Mouse (Mus musculus): ENCODE data around the gene Abcc5. TPM values are rescaled to one million over a fixed set of nuclear protein-coding genes. Genes with fewer than 3 reads are reported as not detected.
"Not testable (repeated sequence)": the region's sequence is repeated elsewhere in the genome, so short reads cannot be mapped to it uniquely, and the experiment has no call there.

Abcc5 gene
- polyA plus RNA-seq (2014; fragmentation: Nextera tagmentation; extraction: Ambion mirVana): 74.4 and 80.9 TPM in 2 replicates

- H3K9ac ChIP-seq (ENCODE audit: low read length): peak within 1 kb of the TSS; percentile 79
- WGBS: under 1% methylated on average over 60 of the region's 62 CpGs
Observed at GRCm38 (mm10) chr16:20425855-20426598, at the start of gene Abcc5. TSS of gene Abcc5 (minus strand) at chr16:20426394.

GRCm38 (mm10) chr16:20475335-20475734 lies 49.1 kb upstream of the Abcc5 start:
- ATAC-seq (ENCODE audit: insufficient read depth, low FRiP score, low TSS enrichment): no peak
- Histone ChIP-seq H3K9ac (ENCODE audit: low read length) (no peak overlapping the region), H3K9me3 (ENCODE audit: control insufficient read depth, low read length) (no peaks in the 10 kb centered on the region), H3K4me3 (ENCODE audit: low read depth, low read length) (no peak overlapping the region), H3K4me2 (ENCODE audit: low read depth) (no peak overlapping the region), H3K36me3 (ENCODE audit: control insufficient read depth, insufficient read depth, low read length) (no peaks in the 10 kb centered on the region), H3K27me3 (ENCODE audit: control insufficient read depth, insufficient read depth, low read length) (no peaks in the 10 kb centered on the region), H3K27ac (ENCODE audit: low read depth, low read length) (no peak overlapping the region), H3K4me1 (ENCODE audit: control insufficient read depth, insufficient read depth, low read length) (no peaks in the 10 kb centered on the region)
- no peak for DNase-seq (ENCODE audit: low spot score)
- WGBS: 95% methylated on average over 1 of the region's 1 CpGs

More at GRCm38 (mm10) chr16:20425855-20426598, at the start of gene Abcc5:
- Histone ChIP-seq H3K4me1 (ENCODE audit: control insufficient read depth, insufficient read depth, low read length) (peaks cover 7% of the 10 kb centered on the region; the same call in 1 of the 2 replicates), H3K27ac (ENCODE audit: low read depth, low read length) (peak within 1 kb of the TSS; percentile 70), H3K4me3 (ENCODE audit: low read depth, low read length) (peak within 1 kb of the TSS; percentile 73), H3K4me2 (ENCODE audit: low read depth) (peak within 1 kb of the TSS; percentile 69), H3K9me3 (ENCODE audit: control insufficient read depth, low read length) (no peaks in the 10 kb centered on the region), H3K27me3 (ENCODE audit: control insufficient read depth, insufficient read depth, low read length) (no peaks in the 10 kb centered on the region), H3K36me3 (ENCODE audit: control insufficient read depth, insufficient read depth, low read length) (peaks cover 5% of the 10 kb centered on the region)
- DNase-seq (ENCODE audit: low spot score) (peak; percentile 93), ATAC-seq (ENCODE audit: insufficient read depth, low FRiP score, low TSS enrichment) (peak; percentile 98)

GRCm38 (mm10) chr16:20474786-20475185 lies 48.6 kb upstream of the Abcc5 start:
- no peaks in the 10 kb centered on the region for H3K9me3 ChIP-seq (ENCODE audit: control insufficient read depth, low read length)
- no peak overlapping the region for H3K4me2 ChIP-seq (ENCODE audit: low read depth)
- no peak overlapping the region for H3K4me3 ChIP-seq (ENCODE audit: low read depth, low read length)
- no peak overlapping the region for H3K27ac ChIP-seq (ENCODE audit: low read depth, low read length)
- 85% methylated on average over 6 of the region's 6 CpGs for whole genome bisulfite sequencing
- H3K9ac ChIP-seq (ENCODE audit: low read length): no peak overlapping the region
- H3K27me3 ChIP-seq (ENCODE audit: control insufficient read depth, insufficient read depth, low read length): no peaks in the 10 kb centered on the region
- ATAC-seq (ENCODE audit: insufficient read depth, low FRiP score, low TSS enrichment) (no peak), DNase-seq (ENCODE audit: low spot score) (no peak)
- H3K36me3 ChIP-seq (ENCODE audit: control insufficient read depth, insufficient read depth, low read length): no peaks in the 10 kb centered on the region
- H3K4me1 ChIP-seq (ENCODE audit: control insufficient read depth, insufficient read depth, low read length): no peaks in the 10 kb centered on the region

- Histone ChIP-seq H3K4me3 (ENCODE audit: low read depth, low read length) (no peak overlapping the region), H3K4me2 (ENCODE audit: low read depth) (no peak overlapping the region), H3K9ac (ENCODE audit: low read length) (no peak overlapping the region), H3K27ac (ENCODE audit: low read depth, low read length) (no peak overlapping the region), H3K4me1 (ENCODE audit: control insufficient read depth, insufficient read depth, low read length) (no peaks in the 10 kb centered on the region), H3K9me3 (ENCODE audit: control insufficient read depth, low read length) (no peaks in the 10 kb centered on the region), H3K36me3 (ENCODE audit: control insufficient read depth, insufficient read depth, low read length) (no peaks in the 10 kb centered on the region), H3K27me3 (ENCODE audit: control insufficient read depth, insufficient read depth, low read length) (no peaks in the 10 kb centered on the region)
- DNase-seq (ENCODE audit: low spot score) (no peak), ATAC-seq (ENCODE audit: insufficient read depth, low FRiP score, low TSS enrichment) (no peak)
- 95% methylated on average over 8 of the region's 8 CpGs for WGBS
Observed at GRCm38 (mm10) chr16:20474211-20474610, 48.0 kb upstream of the Abcc5 start.

- Histone ChIP-seq H3K4me2 (ENCODE audit: low read depth) (no peak overlapping the region), H3K9me3 (ENCODE audit: control insufficient read depth, low read length) (no peaks in the 10 kb centered on the region), H3K9ac (ENCODE audit: low read length) (no peak overlapping the region), H3K27ac (ENCODE audit: low read depth, low read length) (no peak overlapping the region), H3K4me3 (ENCODE audit: low read depth, low read length) (no peak overlapping the region), H3K36me3 (ENCODE audit: control insufficient read depth, insufficient read depth, low read length) (no peaks in the 10 kb centered on the region), H3K27me3 (ENCODE audit: control insufficient read depth, insufficient read depth, low read length) (no peaks in the 10 kb centered on the region), H3K4me1 (ENCODE audit: control insufficient read depth, insufficient read depth, low read length) (no peaks in the 10 kb centered on the region)
- ATAC-seq (ENCODE audit: insufficient read depth, low FRiP score, low TSS enrichment) (no peak), DNase-seq (ENCODE audit: low spot score) (no peak)
- 90% methylated on average over 1 of the region's 1 CpGs for WGBS
Observed at GRCm38 (mm10) chr16:20473748-20474147, 47.6 kb upstream of the Abcc5 start.

GRCm38 (mm10) chr16:20471686-20472085 lies 45.5 kb upstream of the Abcc5 start:
- H3K4me1 ChIP-seq (ENCODE audit: control insufficient read depth, insufficient read depth, low read length): no peaks in the 10 kb centered on the region
- no peak overlapping the region for H3K4me2 ChIP-seq (ENCODE audit: low read depth)
- WGBS: 81% methylated on average over 1 of the region's 1 CpGs
- no peak overlapping the region for H3K4me3 ChIP-seq (ENCODE audit: low read depth, low read length)
- no peak overlapping the region for H3K9ac ChIP-seq (ENCODE audit: low read length)
- H3K36me3 ChIP-seq (ENCODE audit: control insufficient read depth, insufficient read depth, low read length): no peaks in the 10 kb centered on the region
- H3K27me3 ChIP-seq (ENCODE audit: control insufficient read depth, insufficient read depth, low read length): no peaks in the 10 kb centered on the region
- DNase-seq (ENCODE audit: low spot score): no peak
- H3K9me3 ChIP-seq (ENCODE audit: control insufficient read depth, low read length): no peaks in the 10 kb centered on the region
- H3K27ac ChIP-seq (ENCODE audit: low read depth, low read length): no peak overlapping the region
- no peak for ATAC-seq (ENCODE audit: insufficient read depth, low FRiP score, low TSS enrichment)

- no peak for ATAC-seq (ENCODE audit: insufficient read depth, low FRiP score, low TSS enrichment)
Observed at GRCm38 (mm10) chr16:20470981-20471380, 44.8 kb upstream of the Abcc5 start.

GRCm38 (mm10) chr16:20464725-20465124 lies 38.5 kb upstream of the Abcc5 start:
- Histone ChIP-seq H3K9me3 (ENCODE audit: control insufficient read depth, low read length) (no peaks in the 10 kb centered on the region), H3K27ac (ENCODE audit: low read depth, low read length) (no peak overlapping the region), H3K4me3 (ENCODE audit: low read depth, low read length) (no peak overlapping the region), H3K4me2 (ENCODE audit: low read depth) (no peak overlapping the region), H3K36me3 (ENCODE audit: control insufficient read depth, insufficient read depth, low read length) (no peaks in the 10 kb centered on the region), H3K9ac (ENCODE audit: low read length) (no peak overlapping the region), H3K4me1 (ENCODE audit: control insufficient read depth, insufficient read depth, low read length) (no peaks in the 10 kb centered on the region), H3K27me3 (ENCODE audit: control insufficient read depth, insufficient read depth, low read length) (no peaks in the 10 kb centered on the region)
- ATAC-seq (ENCODE audit: insufficient read depth, low FRiP score, low TSS enrichment): no peak
- DNase-seq (ENCODE audit: low spot score): no peak

More at GRCm38 (mm10) chr16:20470981-20471380, 44.8 kb upstream of the Abcc5 start:
- Histone ChIP-seq H3K27ac (ENCODE audit: low read depth, low read length) (no peak overlapping the region), H3K27me3 (ENCODE audit: control insufficient read depth, insufficient read depth, low read length) (no peaks in the 10 kb centered on the region), H3K9ac (ENCODE audit: low read length) (no peak overlapping the region), H3K4me1 (ENCODE audit: control insufficient read depth, insufficient read depth, low read length) (no peaks in the 10 kb centered on the region), H3K4me2 (ENCODE audit: low read depth) (no peak overlapping the region), H3K4me3 (ENCODE audit: low read depth, low read length) (no peak overlapping the region), H3K36me3 (ENCODE audit: control insufficient read depth, insufficient read depth, low read length) (no peaks in the 10 kb centered on the region), H3K9me3 (ENCODE audit: control insufficient read depth, low read length) (no peaks in the 10 kb centered on the region)
- DNase-seq (ENCODE audit: low spot score): no peak
- WGBS: 86% methylated on average over 2 of the region's 2 CpGs

GRCm38 (mm10) chr16:20458736-20459135 lies 32.5 kb upstream of the Abcc5 start:
- H3K4me3 ChIP-seq (ENCODE audit: low read depth, low read length); H3K36me3 ChIP-seq (ENCODE audit: control insufficient read depth, insufficient read depth, low read length); H3K9ac ChIP-seq (ENCODE audit: low read length); H3K4me1 ChIP-seq (ENCODE audit: control insufficient read depth, insufficient read depth, low read length); DNase-seq (ENCODE audit: low spot score); H3K27me3 ChIP-seq (ENCODE audit: control insufficient read depth, insufficient read depth, low read length); H3K9me3 ChIP-seq (ENCODE audit: control insufficient read depth, low read length); H3K27ac ChIP-seq (ENCODE audit: low read depth, low read length); ATAC-seq (ENCODE audit: insufficient read depth, low FRiP score, low TSS enrichment); H3K4me2 ChIP-seq (ENCODE audit: low read depth): not testable (repeated sequence)
- WGBS: 95% methylated on average over 5 of the region's 5 CpGs

All from neural tube, embryonic 11.5 days (tissue).